Mouse (Mus musculus): Measurements from ENCODE around the gene Chst8. TPM values are rescaled to one million over a fixed set of nuclear protein-coding genes. Genes with fewer than 3 reads are reported as not detected.

The Chst8 gene
- total RNA-seq, 2 experiments from 2014 or later: 27.6 to 44.7 TPM

DNA sequence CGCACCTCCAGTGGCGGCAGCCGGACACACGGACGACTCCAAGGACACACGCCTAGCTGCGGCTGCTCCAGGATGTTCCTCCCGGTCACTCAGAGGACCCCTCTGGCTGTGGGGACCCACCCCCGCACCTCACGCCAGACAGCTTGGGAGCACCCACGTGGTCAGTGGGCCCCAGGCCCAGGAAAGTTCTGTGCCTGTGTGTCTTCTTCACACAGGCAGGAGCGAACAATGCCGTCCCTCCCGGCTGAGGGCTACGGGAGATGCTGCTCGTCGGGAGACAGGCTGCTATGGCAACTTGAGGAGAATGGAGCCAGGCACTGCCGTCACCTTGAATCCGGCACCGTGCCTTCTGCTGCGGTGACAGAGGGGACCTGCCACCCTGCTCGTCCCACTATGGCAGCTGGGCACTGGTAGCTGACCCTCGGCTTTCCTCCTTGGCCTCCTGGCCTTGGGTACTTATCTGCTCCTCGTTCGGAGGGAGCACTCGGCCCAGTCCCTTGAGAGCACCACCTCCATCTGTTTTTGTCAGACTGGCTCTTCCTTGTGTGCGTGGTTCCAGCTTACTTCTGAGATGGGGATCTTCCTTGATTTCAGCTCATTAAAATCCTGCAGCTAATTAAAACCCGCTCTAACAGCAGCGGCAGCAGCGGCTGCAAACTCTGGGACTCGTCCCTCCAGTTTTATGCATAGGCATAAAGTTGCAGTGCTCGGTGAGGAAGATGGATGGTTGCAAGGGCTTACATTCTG is 59.2 kb downstream of the Chst8 start:
- DNase-seq (ENCODE audit: low spot score in 2 of 2): peak; percentile 19 to 43

DNA sequence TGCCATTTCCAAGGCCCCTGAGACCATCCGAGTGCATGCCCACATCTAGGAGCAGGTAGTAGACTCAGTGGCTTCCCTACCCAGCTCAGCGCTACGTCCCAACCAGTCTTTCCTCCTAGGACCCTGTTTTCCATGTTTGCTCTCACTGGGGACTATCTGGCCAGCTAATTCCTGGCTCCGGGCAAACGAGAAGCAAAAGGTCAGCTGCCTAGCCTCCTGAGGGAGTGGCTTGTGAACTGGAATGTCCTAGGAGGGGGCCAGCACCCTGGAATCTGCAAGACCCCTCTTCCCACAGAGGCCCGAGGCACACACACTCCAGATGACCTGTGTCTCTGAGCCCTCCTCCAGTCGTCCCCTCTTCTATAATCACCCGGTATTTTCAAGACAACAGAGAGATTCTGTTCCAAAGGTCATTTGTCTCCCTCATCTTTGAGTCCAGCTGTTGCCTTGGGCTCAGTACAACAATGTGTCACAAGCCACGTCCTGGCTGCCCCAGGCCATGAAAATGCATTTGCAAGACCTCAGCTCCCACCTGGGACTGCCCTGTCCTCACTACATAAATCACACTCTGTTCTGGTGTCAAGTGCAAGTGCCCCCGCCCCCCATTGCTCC is 60.3 kb downstream of the Chst8 start:
- no peak for DNase-seq (ENCODE audit: low spot score in 2 of 2)

DNA sequence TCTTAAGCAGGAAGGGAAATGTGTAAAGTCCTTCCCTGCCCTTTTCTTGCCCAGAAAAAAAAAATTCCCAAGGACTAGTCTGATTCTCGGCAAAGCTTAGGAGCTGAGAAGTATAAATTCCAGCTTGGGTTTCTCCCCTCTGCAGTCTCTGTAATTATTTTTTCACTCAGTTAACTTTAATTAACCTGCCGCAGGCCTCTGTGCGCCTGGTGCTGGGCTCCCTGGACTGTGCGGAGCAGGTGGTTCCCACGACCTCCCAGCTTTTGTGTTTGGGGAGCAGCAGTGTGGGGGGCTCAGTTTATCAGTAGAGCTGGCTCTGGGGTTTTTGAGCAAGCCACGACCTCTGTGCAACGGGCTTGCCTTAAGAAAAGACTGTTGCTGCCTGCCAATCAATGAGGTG is 62.2 kb downstream of the Chst8 start:
- no peak for DNase-seq (ENCODE audit: low spot score in 2 of 2)

DNA sequence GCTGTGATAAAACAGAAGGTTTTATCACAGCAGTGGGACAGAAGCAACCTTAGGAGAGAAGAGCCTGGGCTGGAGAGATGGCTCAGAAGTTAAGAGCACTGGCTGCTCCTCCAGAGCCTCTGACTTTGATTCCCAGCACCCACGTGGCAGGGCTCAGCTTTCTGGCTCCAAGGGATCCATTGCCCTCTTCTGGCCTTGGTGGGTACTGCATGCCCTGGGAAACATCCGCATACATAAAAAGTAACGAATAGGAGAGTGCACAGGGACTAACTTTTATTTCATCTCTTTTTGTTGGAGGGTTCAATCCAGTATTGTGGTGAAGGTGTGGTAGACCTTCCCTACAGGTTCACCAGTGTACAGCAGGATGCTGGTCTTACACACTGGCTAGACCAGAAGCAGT is 62.8 kb downstream of the Chst8 start:
- no peak for DNase-seq (ENCODE audit: low spot score in 2 of 2)

DNA sequence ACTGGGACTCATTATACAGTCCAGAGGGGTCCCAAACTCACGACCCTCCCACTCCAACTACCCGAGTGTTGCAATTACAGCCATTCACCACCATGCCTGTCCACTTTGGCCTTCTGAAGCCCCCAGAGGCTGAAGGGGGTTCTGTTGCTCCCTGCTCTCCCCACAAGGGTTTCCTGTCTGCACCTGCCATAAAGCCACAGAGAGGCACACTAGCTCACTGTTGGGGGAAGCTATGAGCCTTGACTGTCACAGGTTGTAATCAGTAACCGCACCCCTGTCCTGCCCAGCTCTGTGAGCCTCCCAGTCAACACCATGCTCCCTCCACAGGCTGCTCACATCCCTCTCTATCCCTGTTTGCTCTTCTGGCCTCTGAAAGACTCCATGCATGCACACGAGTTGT is 64.0 kb downstream of the Chst8 start:
- DNase-seq (ENCODE audit: low spot score in 2 of 2): no peak

DNA sequence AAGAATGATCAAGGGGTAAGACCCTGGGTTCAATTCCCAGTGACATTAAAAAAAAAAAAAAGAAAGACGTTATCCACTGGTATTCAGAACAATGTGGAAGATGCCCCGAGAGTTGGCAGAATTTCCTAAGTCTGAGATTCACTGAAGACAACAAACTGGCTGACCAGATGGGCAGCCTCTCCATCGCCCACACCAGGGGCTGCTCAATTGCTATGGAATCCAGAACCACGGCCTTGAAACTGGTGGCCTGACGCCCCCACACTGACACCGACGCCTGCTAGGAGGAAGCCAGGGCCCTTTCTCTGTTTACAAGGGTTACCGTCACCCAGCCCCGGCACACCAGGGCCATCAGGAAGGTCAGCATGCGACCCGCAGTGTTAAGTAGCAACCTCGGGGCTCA is 64.8 kb downstream of the Chst8 start:
- peak in 1 of 2 experiments; percentile 26 for DNase-seq (ENCODE audit: low spot score in 2 of 2)

DNA sequence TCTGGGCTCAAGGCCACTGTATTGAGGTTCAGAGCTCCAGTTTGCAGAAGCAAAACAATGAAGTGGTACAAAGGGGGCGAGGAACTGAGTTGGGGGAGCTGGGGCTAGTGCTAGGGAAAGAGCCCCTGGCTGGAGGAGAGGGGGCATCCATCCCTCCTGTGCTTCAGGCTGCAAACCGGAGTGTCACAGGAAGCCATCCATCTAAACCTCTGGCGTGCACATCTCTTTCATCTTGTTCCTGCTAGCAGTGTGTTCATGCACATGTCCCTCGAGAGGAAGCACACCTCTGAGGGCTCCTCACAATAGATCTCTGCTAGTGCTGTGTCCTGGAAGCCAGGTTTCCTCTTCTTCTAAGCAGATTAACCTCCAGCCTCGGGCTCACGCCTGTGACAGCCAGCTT is 65.9 kb downstream of the Chst8 start:
- no peak for DNase-seq (ENCODE audit: low spot score in 2 of 2)

DNA sequence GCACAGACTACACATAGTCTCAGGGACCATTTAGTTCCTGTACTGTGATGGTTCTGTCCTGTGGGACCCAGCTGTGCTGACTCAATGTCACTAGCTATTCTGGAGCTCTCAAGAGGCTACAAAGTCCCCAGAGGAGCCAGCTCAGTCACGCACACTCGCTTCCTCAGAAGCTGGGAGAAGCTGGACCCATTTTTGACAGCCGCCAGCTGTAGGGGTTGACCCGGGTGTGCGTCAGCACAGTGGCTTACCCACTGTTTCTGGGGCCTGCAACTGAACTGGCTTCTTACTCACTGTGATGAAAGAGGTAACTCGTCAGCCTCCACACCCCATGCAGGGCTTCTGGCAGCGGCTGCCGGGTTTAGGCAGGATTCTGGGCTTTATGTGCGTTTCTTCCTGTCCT is 66.3 kb downstream of the Chst8 start:
- DNase-seq (ENCODE audit: low spot score in 2 of 2): no peak

DNA sequence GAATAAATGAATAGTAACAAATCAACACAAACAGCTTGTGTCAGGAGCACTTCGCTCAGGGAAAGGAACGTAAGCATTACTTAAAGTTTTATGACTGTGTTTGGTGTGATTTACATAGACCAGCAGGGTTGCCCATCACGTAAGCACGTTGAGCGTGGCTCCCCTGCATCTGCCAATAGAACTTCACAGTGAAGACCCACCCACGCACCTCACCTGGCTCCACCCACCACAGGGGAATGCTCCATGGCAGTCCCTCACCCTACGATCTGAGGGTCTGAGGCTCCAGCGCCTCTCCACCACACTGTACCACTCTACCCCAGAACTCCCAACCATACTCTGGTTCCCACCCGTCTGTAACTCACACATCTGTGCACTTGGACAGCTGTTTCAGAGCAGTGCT is 67.1 kb downstream of the Chst8 start:
- DNase-seq (ENCODE audit: low spot score in 2 of 2): no peak

DNA sequence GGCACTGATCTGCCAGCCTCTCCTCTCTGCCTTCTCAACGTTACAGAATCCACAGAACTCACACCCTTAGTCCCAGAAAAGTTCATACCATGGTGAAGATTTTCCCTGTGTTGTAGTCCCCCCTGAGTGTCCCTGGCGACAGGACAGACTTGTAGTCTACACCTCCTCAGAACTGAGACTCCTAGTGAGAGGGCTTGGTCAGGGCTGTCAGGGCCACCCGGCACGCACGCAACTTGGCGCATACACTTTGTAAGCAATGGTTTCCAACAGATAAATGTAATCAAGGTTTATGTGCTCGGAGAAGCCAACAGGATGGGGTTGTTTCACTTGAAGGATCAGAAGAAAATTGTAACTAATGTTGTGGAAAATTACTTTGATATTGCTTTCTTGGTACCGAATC is 67.5 kb downstream of the Chst8 start:
- DNase-seq (ENCODE audit: low spot score in 2 of 2): no peak

DNA sequence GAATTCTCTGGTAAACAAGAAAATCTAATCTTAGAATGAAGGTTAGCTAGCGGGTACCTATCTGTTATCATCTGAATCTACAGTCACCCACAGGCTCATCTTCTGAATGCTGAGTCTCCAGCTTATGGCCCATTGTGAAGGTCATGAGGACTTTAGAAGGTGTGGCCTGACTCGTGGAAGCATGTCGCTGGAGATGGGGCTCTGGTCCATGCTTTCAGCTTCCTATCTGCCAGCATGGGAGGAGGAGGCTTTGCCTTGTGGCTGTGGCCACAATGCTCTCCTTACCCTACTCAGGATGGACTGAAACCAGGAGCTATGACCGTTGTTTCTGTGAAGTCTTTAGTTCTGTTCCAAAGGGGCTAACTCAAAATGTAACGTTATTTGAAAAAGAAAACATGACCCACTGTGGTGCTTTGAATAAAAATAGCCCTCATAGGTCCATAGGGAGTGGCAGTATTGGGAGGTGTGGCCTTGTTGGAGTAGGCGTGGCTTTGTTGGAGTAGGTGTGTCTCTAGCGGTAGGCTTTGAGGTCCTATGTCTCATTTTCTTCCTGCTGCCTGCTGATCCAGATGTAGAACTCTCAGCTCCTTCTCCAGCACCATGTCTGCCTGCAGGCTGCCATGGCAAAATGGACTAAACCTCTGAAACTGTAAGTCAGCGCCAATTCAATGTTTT is 69.0 kb downstream of the Chst8 start:
- no peak for DNase-seq (ENCODE audit: low spot score in 2 of 2)

DNA sequence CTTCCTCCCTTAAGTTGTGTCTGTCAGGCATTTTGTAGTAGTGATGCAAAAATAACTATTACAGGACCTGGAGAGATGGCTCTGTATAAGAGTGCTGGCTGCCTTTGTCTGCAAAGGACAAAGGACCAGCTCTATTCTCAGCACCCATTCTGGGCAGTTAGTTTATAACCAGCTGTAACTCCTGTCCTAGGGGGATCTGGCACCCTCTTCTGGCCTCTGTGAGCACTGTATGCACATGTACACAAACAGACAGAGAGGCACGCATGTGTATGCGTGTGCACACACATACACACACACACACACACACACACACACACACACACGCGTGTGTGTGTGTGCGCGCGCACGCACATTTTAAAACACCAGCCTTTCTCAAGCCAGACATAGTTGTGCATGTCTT is 73.1 kb downstream of the Chst8 start:
- DNase-seq (ENCODE audit: low spot score in 2 of 2): no peak

DNA sequence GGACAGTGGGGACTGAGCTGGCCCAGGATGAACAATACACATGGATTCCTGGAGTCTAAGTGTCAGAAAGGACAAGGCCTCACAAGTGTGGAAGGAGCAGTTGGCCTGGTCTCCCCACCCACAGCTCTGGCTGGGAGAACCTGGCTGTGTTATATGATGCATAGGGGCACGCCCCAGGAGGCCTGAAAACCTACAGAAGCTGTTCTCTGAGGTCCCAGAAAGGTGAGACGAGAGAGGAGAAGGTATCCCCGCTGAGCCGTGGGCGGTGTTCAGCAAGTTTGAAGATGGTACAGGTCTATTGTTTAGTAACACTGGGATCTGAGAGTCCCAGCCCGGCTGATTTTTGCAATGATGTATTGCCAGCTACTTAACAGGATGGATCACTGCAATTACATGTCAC is 75.3 kb downstream of the Chst8 start:
- no peak for DNase-seq (ENCODE audit: low spot score in 2 of 2)

DNA sequence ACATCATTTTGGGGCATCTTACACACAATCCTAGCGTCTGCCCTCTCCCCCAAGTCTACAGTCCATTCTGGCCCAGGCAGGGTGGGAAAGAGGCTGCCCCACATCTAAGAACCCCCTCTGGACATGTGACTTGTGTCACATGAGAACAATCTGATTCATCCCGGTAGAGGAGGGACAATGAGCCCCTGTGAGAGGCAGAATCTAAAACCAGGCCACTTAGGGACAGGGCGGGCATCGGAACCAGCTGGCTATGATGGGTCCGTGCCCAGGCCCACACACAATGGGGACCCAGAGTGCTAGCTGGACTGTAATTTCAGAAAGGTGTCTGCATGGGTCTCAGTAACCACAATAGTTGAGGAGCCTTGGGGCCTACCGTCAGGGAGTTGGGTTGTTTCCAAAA is 78.2 kb downstream of the Chst8 start:
- DNase-seq (ENCODE audit: low spot score in 2 of 2): peak in 1 of 2 experiments; percentile 56

DNA sequence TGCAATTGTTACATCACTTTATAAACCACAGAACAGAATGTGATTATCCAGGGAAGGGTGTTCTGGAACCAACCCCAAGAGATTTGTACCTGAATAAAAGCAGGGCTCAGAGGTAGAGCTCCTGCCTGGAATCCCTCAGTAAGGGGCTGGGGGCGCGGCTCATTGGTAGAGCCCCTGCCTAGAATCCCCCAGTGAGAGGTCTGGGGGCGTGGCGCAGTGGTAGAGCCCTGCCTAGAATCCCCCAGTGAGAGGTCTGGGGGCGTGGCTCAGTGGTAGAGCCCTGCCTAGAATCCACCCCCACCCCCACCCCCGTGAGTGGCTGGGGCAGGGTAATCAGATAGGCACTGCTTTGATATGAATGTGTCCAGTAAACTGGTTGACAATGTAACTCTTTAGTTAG is 83.6 kb downstream of the Chst8 start:
- no peak for DNase-seq (ENCODE audit: low spot score in 2 of 2)

DNA sequence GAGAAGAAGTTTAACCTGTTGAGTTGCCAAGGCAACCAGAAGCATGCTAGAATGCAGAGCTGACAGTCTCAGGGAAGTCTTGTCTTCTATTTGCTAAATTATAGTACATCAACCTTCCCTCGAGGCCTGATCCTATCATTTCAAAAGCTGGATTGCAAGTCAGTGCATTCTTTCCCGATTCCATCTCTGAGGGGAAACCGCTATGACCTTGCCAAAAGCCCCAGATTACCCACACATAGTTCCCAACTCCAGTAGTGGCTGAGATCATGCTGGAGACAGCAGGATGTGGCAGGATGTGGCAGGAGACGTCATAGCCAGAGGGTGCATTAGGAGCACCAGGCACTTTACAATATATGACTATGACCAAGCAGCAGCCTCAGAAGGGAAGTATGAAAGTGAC is 87.3 kb downstream of the Chst8 start:
- no peak for DNase-seq (ENCODE audit: low spot score in 2 of 2)

DNA sequence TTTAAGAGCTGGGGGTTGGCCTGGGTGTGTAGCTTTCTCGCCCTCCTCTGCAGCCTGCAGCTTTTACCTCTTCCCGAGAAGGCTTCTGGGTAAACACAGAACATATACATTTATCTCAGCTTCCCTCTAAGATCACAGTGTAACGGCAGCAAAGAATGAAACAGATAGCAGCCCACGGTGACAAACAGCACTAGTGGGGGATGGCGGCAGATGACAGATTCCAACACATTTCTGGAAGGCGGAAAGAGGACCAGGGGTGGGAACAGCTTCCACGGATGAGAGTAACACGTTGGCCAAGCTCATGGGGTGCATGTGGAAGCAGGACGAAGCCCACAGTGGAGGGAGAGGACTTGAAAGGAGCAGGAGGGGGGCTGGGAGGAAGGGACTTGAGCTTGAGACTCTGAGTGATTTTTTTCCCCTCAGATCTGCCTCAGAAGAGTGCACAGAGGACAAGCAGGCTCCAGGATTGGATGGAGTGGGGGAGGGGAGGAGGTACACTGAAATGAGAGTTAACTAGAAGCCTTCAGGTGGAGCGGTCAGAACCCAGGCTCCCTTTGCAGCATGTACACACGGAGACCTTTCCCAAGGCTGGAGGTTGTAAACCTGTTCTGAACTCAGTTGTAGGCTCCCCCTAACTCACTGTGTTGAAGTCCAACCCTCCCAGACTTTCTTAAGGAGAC is 89.8 kb downstream of the Chst8 start:
- DNase-seq (ENCODE audit: low spot score in 2 of 2): peak in 1 of 2 experiments; percentile 53

DNA sequence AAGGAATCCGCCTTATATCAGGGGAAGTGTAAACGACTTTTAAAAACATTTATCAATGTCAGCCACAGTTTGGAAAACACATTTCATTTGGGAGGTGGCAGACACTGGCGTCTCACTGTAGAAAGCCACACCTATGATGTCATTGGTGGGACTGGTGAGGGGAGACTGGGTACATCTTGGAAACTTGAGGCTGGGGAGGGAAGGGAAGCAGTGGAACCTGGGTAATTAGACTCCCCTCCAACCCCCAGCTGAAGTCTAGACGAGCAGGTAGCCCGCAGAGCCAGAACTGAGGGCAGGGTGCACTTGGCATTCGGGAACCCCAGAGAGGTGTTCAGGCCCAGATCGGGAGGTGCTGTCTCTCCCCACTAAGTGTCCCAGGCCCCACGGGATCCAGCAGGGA is 90.4 kb downstream of the Chst8 start:
- no peak for DNase-seq (ENCODE audit: low spot score in 2 of 2)

DNA sequence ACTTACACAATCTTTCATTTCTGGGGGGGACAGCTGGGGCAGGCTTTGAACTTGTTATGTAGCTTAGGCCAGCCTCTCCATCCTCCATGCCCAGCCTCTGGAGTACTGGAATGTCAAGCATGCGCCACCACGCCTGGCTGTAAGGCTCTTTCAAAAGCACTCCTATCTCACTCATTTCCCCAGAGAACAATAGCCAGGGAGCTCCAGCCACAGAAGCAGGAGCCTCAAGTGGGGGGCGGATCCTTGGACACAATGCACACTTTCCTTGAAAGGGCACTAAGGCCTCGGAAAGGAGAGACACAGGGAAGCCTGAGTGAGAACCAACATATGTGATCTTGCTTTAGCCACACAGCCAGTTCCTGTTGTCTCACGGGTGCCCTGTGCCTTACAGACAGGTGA is 90.9 kb downstream of the Chst8 start:
- DNase-seq (ENCODE audit: low spot score in 2 of 2): no peak

DNA sequence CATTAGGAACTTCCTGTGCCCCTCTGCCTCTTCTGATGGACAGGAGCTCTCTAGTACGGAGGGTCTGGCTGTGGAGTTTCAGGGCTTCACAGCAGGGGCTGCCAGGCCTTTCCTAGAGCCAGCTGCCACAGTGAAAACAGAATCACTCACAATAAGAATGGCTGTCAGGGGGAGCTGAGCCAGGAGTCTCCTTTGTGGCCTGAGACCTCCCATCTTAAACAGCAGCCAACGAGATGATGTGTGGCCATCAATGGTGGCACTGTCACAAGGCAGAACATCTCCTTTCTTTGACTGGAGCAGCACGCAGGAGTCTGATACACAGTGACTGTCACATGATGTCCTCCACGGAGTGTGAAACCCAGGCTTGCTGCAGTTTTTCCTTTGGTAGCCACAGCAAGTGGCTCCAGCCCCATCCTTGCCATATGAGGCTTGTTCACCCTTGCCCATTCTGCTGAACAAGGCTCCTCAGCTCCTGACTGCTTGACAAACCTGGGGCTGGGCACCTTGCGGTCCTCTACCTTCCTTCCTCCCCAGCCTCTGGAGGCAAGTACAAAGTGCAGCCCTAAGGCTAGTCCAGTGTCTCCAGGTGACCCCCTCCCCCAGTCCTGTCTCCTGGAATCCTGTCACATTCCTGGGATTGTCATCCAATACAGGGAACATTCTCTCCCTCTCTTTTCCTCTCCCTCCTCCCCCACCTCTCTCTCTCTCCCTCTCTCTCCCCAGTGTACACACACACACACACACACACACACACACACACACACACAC is 91.4 kb downstream of the Chst8 start:
- no peak for DNase-seq (ENCODE audit: low spot score in 2 of 2)

DNA sequence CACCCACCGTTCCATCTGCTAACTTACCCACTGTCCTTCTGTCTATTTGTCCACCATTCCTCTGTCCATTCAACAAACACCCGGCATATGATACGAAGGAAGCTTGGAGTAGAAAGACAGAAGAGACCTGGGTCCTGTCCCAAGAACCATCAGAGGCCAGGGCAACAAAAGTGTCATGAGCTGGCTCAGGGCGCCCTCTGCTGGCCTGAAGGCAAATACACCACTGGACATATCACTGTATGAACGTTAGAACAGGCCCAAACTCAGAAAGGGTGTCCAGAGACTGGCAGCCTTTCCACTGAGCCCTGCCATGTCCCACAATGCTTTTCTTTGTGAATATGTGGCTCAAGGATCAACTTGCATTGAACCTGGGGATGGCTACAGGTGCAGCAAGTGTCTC is 92.9 kb downstream of the Chst8 start:
- peak in 1 of 2 experiments; percentile 77 for DNase-seq (ENCODE audit: low spot score in 2 of 2)
